Mouse (Mus musculus): ENCODE measurements at regions not wholly inside any gene's neighbourhood (a gene's known extent, or its start where the extent isn't known, plus 50 kb on each side); places are given as distances from the start of the nearest gene placed in this dataset.

- TF ChIP-seq CTCF (conservative IDR thresholded peaks at IDR 0.05; ENCODE audit: insufficient read depth, insufficient read length, low read depth, low read length), result no peak
- TF ChIP-seq POLR2A (IDR thresholded peaks at IDR 0.05; ENCODE audit: low read depth, low read length), result no peak
Measured at GRCm38 (mm10) chr10:12018281-12018680, 675.1 kb downstream of the Epm2a start.

All from kidney, adult 2 months (tissue).